Mouse (Mus musculus): ENCODE data around the gene Ccdc170.
"Not testable (repeated sequence)": the region's sequence is repeated elsewhere in the genome, so short reads cannot be mapped to it uniquely, and the experiment has no call there.

The Ccdc170 gene

DNA sequence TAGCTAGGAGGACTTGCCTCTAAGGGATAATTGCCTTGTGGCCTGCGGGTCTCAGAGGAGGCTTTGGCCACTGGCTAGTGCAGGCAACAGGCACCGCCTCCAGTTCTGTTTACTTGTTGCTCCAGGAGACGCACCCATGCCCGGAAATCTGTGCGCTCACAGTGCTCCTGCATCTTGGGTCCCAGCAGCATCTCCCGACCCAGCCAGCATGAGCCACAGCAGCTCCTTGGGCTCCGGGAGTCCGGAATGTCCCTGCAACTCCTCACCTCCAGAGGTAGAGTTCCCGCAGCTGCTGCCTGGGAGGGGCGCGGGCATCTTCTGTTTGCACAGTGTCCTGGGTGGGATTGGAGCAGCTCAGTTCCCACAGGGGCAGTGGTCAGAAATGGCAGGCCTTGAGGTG is at the start of gene Ccdc170:
TSS of gene Ccdc170 (plus strand) at position 148 of the 400 bp plus-strand sequence.
- DNase-seq (ENCODE audit: low spot score in 2 of 2) = no peak

DNA sequence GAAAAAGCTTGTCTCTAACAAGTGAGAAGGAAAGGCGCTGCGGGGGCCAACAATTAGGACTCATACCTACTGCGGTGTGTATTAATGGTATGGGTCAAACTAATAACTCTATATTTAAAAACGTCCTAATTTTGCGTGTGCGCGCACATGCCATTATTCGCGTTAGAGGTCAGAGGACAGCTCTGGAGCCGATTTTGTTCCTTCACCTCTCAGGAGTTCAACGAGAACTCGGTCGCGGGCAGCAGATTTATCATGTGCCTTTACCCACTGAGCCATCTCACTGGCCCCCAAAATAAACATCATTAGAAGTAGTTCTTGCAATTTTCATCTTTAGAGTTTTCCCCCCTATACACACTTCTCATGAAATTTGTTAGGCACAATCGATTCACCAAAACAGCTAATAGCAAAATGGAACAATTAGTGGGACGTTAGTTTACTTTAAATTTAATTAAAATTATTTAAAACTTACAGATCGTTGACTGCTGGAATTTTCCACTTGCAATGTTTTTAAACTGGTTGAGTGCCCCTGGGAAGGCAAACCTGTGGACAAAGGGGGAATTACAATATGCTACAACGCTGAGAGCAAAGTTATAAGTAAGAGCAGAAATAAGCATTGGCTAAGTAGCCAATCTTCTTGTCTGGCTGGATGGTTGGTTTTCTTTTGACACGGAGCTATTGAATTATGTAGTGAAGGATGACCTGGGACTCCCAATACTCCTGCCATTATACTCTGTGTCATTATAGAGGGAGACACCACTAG is 49.1 kb upstream of the Ccdc170 start:
- DNase-seq (ENCODE audit: low spot score in 2 of 2) = no peak

DNA sequence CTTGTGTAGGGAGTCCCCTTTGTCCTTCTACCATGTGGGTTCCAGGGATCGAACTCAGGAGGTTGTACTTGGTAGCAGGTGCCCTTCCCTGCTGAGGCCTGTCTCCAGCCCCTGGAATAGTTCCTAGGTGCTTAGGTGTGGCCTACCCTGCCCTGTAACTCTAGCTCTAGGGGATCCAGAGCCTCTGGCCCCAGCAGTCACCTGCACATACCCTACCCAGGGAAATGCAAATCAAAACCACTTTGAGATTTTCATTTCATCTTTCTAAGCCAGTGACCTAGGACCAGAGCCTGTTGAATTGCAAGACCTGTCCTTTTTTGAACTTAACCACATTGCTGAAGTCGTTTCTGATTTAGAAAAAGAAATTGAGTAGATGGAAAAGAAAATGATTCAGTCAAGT is 48.4 kb upstream of the Ccdc170 start:
- not testable (repeated sequence) for DNase-seq (ENCODE audit: low spot score in 2 of 2)

DNA sequence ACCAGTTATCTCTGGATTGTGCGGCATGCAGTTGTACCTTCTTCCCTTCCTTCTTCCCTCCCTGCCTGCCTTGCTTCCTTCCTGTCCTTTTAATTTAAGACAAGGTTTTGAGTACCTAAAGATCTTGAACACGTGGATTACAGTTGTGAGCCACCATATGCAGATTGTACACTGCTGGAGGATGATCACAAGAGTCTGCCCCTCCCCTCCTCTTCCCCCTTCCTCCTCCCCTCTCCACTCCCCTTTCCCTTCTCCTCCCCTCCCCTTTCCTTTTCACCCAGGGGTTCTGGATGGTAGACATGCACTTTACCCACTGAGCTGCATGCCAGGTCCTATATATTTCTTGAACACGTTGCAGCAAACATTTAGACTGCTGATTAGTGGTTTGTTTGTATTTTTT is 46.9 kb upstream of the Ccdc170 start:
- no peak for DNase-seq (ENCODE audit: low spot score in 2 of 2)

DNA sequence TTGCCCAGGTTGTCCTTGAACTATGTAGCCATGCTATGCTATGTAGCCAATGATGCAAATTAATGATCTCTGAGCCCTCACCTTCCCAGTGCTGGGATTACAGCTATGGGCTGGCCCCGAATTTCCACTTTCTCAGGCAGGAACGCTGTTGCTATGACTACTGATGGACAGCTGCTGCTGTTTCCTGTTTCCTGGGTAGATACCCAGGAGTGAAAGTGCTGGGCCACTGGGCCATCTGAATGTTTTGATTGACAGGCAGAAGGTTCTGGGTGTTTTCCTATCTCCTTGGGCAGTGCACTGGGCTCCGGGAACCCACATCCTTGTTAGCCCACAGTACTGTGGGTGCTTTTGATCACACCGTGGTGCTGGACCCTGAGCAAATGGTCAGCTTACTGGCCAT is 25.9 kb upstream of the Ccdc170 start:
- DNase-seq (ENCODE audit: low spot score in 2 of 2) = no peak

DNA sequence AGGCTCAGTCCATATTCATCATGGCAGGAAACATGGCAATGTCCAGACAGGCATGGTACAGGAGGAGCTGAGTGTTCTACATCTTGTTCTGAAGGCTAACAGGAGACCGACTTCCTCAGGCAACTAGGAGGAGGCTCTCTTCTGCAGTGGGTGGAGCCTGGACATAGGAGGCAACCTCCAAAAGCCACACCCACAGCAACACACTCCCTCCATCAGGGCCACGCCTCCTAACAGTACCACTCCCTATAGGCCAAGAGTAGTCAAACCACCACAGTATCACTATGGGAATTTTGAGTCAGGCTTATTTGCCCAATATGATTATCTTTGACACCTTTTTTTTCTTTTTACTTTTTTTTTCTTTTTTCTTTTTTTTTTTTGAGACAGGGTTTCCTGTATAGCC is 22.1 kb upstream of the Ccdc170 start:
- DNase-seq (ENCODE audit: low spot score in 2 of 2) = no peak

DNA sequence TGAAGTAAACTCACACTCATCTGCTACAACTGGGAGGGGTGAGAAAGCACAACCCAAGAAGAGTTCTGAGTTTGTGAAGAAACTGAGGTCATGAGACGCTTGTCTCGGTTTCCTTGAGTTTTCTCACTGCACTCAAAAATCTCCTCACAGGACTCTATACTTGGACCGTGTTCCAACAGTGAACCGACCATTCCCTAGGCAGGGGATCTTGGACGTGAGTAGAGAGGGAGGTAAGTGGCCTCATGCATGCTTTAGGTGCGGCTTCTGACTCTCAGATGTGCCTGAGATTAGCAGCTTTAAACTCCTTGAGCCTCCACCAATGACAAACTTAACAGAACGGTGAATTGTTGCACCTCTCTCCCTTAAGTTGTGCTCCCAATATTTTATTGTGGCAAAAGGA is 16.5 kb upstream of the Ccdc170 start:
- DNase-seq (ENCODE audit: low spot score in 2 of 2) = no peak

DNA sequence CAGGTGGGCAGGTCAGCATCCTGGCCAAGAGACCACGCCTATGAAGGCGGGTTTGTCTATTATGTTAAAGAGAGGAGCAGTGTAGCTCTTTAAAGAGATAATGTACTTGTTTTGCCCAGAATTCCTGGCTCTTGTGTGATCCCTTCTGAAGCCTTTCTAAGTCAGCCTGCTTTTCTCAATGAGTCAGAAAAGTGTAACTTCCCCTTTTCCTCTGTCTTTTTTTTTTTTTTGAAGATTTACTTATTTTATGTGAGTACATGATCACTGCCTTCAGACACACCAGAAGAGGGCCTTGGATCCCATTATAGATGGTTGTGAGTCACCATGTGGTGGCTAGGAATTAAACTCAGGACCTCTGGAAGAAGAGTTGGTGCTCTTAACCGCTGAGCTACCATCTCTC is 12.9 kb upstream of the Ccdc170 start:
- DNase-seq (ENCODE audit: low spot score in 2 of 2) = no peak

DNA sequence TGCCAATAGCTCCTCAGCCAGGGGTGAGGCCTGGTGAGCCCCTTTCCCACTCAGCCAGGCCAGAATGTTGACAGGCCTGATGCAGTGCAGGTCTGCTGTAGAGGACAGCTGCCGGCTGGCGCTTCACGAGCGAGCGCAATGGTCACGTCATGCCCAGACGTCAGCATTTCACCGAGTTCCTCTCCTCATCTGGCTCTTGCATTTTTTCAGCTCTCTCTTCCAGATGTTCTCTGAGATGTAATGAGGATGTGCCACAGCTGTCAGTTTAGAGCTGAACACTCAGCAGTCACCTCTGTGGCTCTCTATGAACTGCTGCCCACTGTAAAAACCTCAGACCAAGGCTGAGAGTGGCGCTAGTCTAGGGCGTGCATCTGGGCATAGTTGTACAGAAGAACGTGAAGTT is 8.7 kb upstream of the Ccdc170 start:
- DNase-seq (ENCODE audit: low spot score in 2 of 2) = no peak

DNA sequence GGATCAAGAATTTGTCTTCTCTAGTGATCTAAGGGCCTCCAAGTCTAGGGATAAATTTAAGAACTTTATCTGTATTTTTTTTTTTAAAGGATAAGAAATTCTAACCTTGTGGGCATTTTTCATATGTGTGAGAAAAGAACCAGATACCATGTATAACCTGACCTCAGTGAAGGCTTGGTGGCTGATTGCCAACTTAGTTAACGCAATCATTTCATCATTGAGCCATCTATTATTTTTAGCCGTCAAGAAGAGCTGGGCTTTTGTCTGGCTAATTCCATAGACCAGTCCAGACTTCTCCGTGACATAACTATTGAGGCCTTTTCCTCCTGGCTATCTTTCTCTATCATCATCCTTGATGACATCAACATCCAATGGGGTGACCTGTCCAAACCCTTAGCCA is 6.9 kb upstream of the Ccdc170 start:
- no peak for DNase-seq (ENCODE audit: low spot score in 2 of 2)

DNA sequence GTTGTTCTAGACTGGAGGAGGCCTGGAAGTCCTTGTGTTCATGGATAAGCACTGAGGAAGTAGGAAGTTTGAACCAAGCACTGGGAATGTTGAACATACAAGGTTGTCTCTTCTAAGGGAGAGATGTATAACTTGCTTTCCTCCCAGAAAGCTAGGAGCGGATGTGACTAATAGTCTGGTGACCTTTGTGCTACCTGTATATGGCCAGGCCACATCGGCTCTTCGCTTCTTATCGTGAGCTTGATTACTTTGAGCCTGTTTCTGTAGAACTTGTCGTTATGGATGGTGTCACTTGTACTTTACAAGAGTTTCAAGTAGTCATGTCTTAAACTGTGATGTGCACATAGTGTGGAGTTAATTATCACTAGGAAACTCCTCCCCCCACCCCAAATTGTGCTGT is 5.7 kb upstream of the Ccdc170 start:
- no peak for DNase-seq (ENCODE audit: low spot score in 2 of 2)

DNA sequence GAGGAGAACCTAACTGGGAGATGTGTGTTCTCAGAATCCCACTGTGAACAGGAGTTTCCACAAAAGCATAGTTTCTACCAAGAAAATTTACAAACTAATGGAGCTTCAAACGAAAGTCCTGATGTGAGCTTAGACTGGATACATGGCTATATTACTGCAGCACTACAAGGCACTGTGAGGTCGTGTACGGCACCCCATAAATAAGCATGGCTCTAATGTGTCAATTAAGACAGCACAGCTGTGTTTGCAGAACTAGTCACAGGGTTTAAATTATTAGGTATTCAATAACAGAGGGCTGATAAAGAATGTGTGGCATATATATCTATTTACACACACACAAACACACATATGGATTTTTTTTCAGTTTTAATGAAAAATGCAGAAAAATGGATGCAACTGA is 1.4 kb upstream of the Ccdc170 start:
- no peak for DNase-seq (ENCODE audit: low spot score in 2 of 2)

DNA sequence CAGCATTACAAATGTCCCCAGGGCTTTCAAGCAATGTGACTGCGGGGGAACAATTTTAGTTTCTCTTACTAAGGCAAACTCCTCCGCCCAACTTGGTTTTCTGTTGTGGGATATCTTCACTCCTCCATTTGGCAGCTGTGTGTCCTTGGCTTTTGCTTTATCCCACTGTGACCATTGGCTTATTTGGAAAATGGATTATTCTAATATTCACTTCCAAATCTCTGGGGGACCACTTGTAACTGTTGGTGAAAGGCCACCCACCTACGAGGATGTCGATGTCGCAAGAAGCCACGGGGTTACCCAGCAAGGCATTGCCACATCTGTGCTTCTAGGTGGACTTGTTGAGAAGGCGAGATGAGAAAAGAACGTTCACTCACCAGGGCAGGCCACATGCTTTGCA is 607 bp upstream of the Ccdc170 start:
- no peak for DNase-seq (ENCODE audit: low spot score in 2 of 2)

DNA sequence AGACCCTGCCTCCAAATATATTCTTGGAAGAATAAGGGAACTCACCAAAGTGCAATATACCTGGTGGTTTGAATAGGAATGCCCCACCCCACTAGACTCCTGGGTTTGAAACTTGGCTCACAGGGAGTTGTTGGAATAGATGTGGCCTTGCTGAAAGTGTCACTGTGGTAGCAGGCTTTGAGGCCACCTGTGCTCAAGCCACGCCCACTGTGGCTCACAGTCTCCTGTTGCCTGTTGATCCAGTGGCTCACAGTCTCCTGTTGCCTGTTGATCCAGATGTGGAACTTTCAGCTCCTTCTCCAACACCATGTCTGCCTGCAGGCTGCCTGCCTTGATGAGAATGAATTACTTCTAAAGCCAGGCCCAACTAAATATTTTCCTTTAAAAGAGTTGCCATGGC is 1.5 kb downstream of the Ccdc170 start:
- no peak for DNase-seq (ENCODE audit: low spot score in 2 of 2)

DNA sequence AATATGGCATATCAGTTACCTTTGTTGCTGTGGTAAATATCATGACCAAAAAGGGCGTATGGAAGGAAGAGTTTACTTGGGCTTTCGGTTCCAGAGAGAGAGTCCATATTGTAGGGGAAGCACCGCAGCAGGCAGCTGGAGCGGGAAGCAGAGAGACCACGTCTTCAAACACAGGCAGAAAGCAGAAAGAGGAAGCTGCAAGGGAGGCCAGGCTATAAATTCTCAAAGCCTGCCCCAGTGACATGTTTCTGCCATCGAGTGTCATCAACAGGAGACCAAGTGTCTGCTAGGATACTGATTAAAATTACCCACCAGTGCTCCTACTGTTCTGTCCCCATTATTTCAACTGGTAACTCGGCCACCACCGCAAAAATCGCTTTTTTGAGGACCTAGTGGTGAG is 2.7 kb downstream of the Ccdc170 start:
- DNase-seq (ENCODE audit: low spot score in 2 of 2) = no peak

DNA sequence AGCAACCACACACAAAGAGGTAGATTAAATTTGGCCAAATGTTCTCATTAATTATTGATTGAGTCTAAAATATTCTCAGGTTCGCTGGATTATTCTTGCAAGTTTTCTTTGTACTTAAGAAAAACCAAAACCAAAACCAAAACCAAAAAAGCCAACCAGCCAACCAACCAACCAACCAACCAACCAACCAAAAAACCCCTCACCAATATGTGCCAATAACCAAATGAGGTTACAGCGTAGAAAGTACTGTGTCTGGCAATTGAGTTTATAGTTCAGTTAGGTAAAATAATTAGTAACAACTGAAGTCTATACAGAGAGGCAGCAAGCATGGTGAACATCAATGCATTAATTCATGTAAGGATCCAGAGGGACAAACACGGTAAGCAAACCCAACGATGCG is 7.6 kb downstream of the Ccdc170 start:
- DNase-seq (ENCODE audit: low spot score in 2 of 2) = no peak

DNA sequence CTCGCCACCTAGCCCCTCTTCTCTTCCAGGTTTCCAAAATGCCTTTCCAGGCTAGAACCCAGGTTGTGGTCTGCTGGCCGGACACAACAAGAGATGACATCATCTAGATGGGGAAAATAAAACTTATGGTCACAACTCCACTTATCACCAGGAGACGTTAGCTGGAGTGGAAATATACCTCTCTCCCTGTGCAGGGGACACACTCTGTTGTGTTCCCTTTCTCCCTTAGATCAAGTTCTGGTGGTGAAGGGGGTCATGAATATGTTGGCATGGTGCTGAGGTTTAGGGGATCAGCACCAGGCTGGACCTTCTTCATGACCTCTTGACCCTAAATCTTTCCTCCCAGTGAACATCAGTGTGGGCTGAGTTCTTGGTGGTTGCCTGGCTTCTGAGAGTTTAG is 9.0 kb downstream of the Ccdc170 start:
- DNase-seq (ENCODE audit: low spot score in 2 of 2) = no peak

DNA sequence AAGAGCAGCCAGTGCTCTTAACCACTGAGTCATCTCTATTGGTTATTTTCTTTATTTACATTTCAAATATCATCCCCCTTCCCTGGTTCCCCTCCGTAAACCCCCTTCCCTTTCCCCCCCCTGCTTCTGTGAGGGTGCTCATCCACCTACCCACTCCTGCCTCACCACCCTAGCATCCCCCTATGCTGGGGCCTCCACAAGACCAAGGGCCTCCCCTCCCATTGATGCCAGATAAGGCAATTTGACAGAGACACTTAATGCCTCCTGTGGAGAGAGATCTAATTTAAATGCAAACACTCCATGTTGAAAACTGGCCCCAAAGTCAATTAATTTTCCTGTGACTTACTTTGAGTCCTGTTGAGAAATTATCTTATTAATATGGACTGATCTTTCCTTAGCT is 9.7 kb downstream of the Ccdc170 start:
- no peak for DNase-seq (ENCODE audit: low spot score in 2 of 2)

DNA sequence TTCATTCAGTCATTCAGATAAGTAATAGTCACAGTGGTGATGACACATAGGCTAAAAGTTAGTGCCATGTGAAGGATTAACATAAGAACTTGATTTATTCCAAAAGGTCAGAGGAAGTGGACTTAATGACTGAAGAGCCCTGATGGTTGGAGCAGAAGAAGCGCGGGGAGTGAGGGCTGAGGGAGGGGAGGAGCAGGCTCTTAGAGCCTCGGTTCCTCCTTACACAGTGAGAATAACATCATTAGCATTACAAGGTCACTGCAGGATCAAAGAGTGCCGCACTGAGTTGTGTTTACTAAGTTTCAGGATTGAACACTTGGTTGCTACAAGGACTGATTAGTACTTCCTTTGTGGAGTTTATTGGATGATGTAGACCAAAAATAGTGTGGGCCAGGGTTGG is 10.6 kb downstream of the Ccdc170 start:
- DNase-seq (ENCODE audit: low spot score in 2 of 2) = no peak

DNA sequence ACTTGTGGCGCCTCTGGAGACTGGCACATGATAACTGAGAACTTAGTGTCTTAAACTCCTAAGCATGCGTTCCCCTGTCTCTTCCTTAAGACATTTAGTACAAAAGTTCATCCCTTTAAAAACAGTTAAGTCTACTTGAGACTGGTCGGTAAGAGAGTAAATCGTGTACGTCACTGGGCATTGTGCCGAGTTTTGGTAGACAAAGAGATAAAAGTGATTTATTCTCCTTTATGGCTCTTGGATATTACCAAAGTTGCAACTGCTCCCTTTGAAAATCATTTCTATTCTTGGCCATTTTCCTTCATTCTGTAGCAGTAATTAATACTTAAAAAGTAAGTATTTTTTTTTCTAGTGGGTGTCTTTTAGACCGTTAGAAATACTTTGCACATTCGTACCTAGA is 20.9 kb downstream of the Ccdc170 start:
- no peak for DNase-seq (ENCODE audit: low spot score in 2 of 2)

DNA sequence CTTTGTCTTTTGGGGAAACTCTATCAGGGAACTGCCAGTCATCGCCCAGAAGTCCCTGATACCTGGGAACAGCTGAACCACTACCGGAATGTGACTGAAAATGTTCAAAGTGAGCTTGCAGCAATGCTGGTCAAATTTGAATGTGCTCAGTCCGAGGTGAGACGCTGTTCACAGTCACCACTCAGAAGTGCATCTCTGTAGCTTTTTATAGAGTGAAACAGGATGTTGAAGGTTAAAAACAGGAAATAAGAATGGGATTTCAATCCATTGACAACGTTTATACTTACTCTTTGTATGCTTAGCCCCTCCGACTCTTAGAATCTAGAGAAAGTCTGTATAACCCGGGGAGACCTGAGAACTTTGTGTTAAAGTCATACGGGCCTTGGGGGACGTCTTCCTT is 30.4 kb downstream of the Ccdc170 start:
- no peak for DNase-seq (ENCODE audit: low spot score in 2 of 2)

DNA sequence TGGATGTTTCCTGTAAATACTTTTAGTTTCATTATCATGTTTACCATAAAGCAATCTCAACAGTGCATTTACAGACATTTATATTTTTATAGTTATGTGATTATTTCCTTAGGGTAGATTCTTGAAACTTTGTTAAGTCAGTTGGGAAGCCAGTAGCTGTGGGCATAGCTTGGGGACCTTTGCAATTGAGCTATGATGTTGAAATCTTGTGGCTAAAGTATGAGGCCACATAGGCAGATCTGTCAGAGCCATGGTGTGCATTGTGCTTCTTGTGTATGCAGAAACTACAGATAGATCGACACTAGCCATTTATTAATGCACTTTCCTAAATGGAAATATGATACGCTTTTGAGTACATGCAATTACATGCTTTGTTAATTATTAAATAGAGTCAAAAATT is 35.3 kb downstream of the Ccdc170 start:
- DNase-seq (ENCODE audit: low spot score in 2 of 2) = no peak

DNA sequence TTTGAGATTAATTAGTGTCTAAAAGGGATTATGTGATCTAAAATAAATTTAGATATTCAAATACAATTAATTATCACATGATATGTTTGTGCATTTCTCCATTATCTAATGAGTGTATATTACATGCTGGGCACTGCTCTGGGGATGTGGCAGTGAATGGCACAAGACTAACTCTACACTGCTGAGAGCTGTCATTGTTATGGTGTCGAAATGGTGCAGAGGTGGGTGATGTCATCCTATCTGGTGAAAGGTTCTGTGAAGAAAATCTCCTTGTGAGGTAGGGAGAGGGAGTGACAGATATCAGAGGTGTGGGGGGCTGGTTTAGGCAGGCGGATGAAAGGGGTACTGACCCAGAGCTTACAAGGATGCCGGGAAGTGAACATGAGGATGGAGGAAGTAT is 37.3 kb downstream of the Ccdc170 start:
- DNase-seq (ENCODE audit: low spot score in 2 of 2) = no peak

DNA sequence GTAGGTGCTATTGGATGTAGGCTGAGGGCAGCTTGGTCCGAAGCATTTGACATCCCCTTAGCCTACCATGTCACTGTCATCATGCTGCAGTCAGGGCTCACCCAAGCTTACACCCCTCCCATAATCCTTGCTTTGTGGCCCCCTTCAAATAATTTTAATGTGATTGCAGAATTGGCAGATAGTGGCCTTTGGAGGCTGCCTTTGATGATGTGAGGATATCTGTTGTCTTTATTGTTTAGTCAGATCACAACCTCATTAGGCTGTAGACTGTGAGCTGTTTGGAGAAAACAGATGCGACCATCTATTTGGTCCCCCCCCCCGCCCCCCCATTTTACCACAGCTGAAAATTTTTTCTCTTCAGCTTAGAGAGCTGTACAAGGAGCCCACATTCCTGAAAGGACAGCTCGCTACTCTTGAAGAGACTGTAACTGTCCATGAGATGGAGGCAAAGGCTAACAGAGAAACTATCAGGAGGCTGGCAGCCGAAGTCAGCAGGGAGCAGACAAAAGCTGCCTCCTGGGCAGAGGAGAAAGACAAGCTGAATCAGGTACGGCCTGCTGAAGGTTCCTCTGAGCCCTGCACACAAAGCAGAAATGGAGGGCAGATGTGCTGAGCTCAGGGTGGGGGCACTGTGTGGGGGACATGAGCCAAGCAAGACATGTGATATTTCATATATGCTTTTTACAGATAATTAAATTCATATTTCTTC is 38.2 kb downstream of the Ccdc170 start:
- DNase-seq (ENCODE audit: low spot score in 2 of 2) = no peak
